Mouse (Mus musculus): ENCODE results near the gene Dclre1a.
"Not testable (repeated sequence)": the region's sequence is repeated elsewhere in the genome, so short reads cannot be mapped to it uniquely, and the experiment has no call there.

Gene Dclre1a

DNA sequence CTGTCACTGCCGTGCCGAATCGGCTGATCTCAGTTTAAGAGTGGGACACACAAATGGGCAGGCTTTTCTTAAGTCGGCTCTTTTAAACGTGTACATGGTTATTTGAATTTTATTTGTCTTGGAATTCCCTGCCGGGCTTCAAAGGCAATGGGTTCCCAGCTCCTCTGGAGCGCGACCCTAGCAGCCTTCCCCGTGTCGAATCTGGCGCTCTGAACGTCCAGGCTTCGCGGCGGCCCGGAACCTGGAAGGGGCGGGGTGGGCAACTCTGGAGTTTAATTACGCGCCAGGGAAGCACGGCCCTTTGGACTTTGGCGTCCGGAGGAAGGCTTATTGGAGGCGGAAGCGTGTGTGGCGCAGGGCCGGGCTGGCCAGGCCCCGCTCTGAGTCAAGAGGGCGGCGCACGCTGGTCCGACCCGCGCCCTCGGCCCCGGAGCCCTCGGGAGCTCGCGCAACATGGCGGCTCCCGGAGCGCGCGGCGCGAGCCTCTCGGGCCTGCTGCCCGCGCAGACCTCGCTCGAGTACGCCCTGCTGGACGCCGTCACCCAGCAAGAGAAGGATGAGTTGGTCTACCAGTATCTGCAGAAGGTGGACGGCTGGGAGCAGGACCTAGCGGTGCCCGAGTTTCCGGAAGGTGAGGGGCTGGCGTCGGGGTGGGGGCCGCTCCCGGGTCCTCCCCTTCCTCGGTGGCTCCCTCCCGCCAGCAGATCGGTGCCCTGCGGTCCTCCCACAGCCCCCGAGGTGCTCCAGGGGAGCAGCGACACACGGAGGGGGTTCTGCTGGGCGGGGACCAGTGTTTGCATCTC, 409 bp upstream of the Dclre1a start, which contains the start of gene Nhlrc2:
Gene Nhlrc2, plus strand, starts transcription at position 32 of the 803 bp plus-strand sequence.
- DNase-seq (ENCODE audit: low read depth, low spot score), result peak; percentile 73

GRCm38 (mm10) chr19:56546031-56546430, 2.0 kb downstream of the Dclre1a start:
- no peak for DNase-seq (ENCODE audit: low read depth, low spot score)

DNA sequence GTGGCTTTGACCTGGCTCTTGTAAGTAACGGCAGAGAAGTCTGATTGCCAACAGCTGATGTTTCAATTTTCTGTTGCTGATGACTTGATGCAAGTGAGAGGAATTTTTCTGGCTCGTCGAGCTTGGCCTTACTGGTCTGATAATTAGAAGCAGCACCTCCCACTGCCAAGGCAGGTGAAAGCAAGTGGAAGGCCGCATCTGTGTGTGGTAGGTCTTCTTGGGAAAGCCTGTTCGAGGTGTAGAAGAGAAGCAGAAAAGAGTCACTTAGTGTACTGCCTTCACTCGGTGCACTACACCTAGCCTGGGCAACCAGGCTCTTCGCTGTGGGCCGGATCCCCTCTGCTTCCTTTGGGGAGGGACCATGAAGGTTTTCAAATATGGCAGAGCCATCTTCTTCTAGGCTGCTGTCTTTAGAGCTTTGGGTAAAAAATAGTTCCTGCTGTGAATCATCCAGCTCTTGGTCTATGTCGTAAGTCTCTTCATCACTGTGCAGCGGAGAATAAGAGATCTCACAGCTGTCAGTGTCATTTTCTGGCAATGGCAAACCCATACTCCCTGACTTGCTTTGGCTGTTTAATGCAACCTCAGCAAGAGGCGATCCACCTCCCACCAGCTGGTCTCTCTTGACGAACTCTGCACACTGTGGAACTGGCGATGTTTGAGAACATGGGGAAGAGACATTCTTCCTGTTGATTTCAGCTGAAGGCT, 3.2 kb downstream of the Dclre1a start:
- DNase-seq (ENCODE audit: low read depth, low spot score), result no peak

DNA sequence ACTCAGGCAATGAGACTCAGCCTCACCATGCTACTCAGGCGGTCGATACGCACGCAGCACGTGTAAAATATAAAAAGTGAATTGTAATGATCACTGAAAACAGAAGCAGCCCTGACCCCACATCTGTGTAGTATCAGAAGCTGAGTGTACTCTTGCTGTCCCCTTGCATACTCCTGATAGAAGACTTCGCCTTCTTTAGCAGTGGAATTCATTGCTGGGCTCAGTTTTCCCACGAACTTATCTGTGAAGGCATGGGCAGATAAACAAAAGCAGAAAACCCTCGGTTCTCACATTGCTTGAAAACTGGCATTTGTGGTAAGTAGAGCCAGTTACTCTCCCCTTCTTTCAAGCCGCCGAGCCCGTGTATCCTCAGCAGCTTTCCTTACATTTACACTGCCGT, 4.7 kb downstream of the Dclre1a start:
- DNase-seq (ENCODE audit: low read depth, low spot score), result no peak

DNA sequence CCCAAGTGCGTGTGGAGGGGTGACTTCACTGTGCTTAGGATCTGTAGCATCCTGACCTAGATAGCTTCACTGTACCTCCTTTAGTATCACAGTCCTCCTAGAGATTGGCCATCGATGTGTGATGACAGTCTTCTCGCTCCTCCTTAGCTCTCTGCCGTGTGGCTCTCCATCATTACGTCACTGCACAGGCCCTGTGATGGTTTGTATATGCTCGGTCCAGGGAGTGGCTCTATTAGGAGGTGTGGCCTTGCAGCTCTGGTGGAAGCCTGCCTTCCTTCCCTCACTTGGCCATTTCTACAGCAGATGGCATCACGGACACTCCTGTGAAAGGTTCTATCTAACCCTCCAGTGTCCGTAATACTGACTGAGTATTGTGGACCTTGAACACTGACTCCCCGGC, 12.3 kb downstream of the Dclre1a start:
- no peak for DNase-seq (ENCODE audit: low read depth, low spot score)

- DNase-seq (ENCODE audit: low read depth, low spot score), result no peak
Measured at GRCm38 (mm10) chr19:56535064-56535463, 13.0 kb downstream of the Dclre1a start.

DNA sequence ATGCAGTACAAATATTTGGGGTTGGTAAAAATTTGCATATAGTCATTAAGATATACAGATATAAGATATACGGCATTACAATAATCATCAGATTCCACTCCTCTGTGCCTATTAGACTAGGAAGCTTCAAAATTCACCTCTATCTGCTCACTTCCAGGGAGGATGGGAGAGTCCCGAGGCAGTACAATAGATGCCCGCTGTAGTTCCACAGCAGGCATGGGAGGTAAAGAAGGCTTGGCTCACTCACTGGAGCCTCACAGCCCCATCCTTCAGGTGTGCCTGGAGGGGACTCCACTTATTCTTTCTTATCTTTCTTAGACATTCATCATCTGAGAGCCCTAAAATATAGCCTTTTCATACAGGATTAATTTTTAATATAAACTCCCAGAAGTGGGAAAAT, 13.7 kb downstream of the Dclre1a start:
- no peak for DNase-seq (ENCODE audit: low read depth, low spot score)

GRCm38 (mm10) chr19:56533291-56534071, 14.5 kb downstream of the Dclre1a start:
- DNase-seq (ENCODE audit: low read depth, low spot score), result no peak

- DNase-seq (ENCODE audit: low read depth, low spot score), result no peak
Measured at GRCm38 (mm10) chr19:56531251-56531650, 16.8 kb downstream of the Dclre1a start.

GRCm38 (mm10) chr19:56530529-56530928, 17.5 kb downstream of the Dclre1a start:
- DNase-seq (ENCODE audit: low read depth, low spot score), result not testable (repeated sequence)

- DNase-seq (ENCODE audit: low read depth, low spot score), result not testable (repeated sequence)
Measured at GRCm38 (mm10) chr19:56519408-56519807, 28.6 kb downstream of the Dclre1a start.

DNA sequence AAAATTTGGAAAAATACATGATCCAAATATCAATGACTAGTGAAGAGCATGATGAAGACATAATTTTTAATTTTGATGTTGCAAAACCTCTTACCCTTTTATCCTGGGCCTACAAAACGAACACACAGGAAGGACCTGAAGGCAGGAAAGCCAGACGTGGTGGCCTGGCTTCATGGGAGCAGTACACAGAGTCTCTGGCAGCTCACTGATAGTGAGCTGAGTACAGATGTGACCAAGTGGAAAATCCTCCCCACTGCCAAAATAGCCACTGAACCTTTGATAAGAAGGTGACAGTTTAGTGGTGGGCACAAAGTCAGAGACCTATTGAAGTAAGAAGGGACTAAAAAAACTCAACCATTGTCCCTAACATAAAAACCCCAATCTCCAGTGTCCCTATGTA, 34.5 kb downstream of the Dclre1a start:
- DNase-seq (ENCODE audit: low read depth, low spot score), result not testable (repeated sequence)

- not testable (repeated sequence) for DNase-seq (ENCODE audit: low read depth, low spot score)
Measured at GRCm38 (mm10) chr19:56511207-56511606, 36.8 kb downstream of the Dclre1a start.

DNA sequence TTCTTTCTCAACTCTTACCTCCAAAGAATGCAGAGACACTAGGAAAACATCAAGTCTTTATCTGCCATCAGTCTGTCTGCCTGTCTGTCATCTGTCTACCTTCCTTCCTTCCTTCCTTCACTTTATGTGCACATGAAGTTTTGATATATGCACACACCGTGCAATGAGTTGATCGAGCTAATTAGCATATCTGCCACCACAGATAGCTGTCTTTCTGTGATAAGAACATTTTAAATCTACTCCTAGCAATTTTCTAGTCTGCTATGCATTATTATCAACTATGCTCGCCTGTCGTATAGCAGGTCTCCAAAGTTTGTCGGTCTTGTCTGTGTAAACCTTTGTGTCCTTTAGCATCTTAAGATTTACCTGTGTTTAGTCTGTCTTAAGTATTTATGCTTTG, 44.5 kb downstream of the Dclre1a start:
- not testable (repeated sequence) for DNase-seq (ENCODE audit: low read depth, low spot score)

GRCm38 (mm10) chr19:56503069-56503468, 45.0 kb downstream of the Dclre1a start:
- not testable (repeated sequence) for DNase-seq (ENCODE audit: low read depth, low spot score)

DNA sequence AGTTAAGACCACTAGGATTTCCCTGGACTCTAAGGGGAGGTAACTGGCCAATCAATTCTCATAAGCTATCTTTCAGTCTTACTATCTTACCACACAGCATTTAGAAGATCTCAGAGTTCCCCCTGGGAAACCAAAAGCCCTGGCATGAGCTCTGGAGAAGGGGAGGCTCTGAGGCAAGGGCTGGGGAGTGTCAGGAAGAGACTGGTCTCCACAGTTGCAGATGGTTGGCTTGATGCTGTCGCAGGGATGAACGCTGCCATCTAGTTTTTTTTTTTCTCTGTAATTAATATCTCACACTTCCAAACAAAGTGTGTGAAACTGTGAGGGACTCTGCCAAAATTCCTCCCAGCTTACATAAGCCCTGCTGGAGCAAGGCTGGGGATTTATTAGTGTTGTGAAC, 53.9 kb downstream of the Dclre1a start:
- DNase-seq (ENCODE audit: low read depth, low spot score), result not testable (repeated sequence)

DNA sequence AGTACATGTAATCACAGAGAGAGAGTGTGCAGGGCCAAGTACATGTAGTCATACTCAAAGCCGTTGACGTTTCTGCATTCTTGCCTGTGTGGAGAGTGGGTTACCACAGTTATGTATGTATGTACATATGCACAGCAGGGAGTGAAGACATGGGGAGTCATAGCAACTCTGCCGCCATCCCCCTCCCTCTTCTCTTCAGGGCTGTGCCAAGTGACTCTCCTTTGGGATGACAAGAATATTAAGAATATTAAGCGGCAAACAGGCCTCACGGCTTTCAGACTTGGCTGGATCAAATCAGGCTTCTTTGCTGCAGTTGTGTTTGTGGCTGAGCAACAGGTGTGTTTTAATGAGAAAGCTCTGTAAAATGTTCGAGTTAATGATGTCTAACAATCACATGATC, 58.4 kb downstream of the Dclre1a start:
- no peak for DNase-seq (ENCODE audit: low read depth, low spot score)

DNA sequence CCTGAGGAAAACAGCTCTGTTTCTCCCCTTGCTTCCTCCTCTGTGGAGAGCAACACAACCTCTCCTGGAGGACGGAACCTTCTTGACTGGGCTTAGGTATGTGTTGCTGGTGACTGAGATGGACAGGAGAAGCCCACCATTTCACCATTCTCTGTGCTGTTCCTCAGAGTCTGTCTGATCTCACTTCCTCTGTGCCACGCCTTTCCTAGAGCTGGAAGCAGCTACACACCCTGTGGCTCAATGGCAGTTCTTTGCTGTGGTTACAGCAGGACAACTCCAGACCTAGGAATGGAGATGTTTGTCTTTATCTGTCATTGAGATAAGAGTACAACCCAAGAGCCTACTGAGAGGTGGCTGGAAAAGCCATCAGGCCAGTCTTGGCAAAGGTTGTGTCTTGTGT, 60.7 kb downstream of the Dclre1a start:
- DNase-seq (ENCODE audit: low read depth, low spot score), result no peak

DNA sequence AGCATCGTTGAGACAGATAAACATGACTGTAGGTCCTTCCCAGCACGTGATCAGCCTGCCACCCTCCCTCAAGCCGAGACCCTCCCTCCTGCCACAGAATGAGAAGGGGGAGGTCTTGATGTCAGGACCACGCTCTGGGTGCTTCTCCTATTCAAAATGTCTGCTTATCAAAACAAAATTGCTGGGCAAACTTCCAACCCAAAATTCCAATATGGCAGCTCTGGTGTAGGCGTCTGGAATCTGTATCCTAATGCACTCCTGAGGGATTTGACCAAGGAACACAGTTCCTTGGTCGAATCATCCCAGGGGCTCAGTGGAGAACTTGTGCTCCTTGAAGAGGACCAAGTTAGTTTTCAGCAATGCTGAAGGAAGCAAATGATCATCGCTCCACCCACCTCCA, 61.1 kb downstream of the Dclre1a start:
- DNase-seq (ENCODE audit: low read depth, low spot score), result no peak

DNA sequence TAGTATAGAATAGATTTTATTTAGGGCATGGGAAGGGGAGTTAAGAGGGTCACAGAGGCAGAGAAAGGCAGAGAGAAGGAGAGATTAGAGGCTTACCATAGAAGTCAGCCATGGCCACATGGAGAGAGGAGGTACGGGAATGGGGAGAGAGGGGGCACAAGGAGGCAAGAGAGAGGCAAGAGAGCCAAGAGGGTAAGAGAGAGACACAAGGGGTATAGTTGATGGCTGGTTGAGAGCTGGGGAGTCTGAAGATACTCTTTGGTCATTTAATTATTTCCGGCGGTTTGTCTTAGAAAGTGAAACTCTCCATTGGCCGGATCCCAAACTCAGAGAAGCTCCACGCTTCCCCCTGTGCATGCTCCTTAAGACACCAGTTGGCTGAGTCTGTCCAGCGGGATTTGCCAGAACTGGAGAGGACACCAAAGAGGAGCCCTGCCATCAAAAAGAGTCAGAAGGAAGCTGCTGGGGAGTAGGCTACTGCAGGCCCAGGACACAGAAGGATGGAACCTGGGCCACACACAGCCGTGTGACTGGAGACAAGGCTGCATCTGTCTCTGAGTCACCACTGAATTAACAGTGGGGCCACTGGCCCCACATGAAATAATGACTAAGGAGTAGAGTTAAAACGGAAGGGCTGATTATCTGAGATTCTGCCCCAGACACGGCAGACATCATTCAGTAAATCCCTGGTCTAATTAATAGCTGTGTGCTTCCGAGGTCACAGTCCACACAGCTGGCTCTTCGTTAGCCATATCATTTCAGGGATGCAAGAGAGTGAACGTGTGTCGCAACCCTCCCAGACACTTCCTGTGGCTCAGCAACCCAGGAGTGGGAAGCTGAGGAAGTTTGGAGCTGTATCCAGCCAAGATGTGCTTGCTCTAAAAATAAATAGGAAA, 62.4 kb downstream of the Dclre1a start:
- DNase-seq (ENCODE audit: low read depth, low spot score), result no peak

Measured in retina, adult 2 months (tissue).